In the genomic region with DNA sequence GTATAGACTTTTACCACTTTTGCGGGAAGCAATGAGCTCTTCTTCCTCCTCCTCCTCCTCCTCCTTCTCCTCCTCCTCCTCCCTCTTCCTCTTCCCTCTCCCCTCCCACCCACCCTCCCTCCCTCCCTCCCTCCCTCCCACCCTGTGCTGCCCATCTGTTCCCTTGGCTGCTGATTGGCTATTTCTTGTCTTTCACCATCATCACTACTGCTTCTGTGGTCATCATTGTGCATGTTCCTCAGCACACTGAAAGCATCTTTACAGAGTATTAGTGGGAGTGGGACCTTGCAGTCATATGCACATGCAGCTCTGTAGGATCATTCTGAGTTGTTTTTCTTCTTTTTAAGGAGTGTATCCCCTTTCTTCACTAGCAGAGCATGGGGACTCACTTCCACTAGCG, we compare ENCODE assay signal across 15 mouse cellular contexts.
DNase-seq lines count a peak whose midpoint lies in the region; ATAC-seq lines count a peak whose summit lies in the region.
"Had no signal": no experiment of that assay in that cellular context is flagged by ENCODE, and none has a peak within 500 bp of the region (broad histone marks: within the 10 kb centered on the region; RNA-seq: fewer than 3 reads in every experiment).

No protein-coding gene starts in this region.

- no peak overlapping the region for H3K4me3 ChIP-seq in forebrain, embryonic 16.5 days (replicated peaks; ENCODE audit: low read length)
- no peak overlapping the region for H3K4me3 ChIP-seq in forebrain, embryonic 12.5 days (replicated peaks)
- no peak overlapping the region for H3K4me3 ChIP-seq in neural tube, embryonic 12.5 days
- H3K4me3 ChIP-seq in neural tube, embryonic 13.5 days, result no peak overlapping the region
- H3K4me3 ChIP-seq: embryonic facial prominence, embryonic 15.5 days; erythroblast, embryonic 14.5 days; gastrocnemius, adult 2 months; heart, embryonic 12.5 days; hindbrain, embryonic 15.5 days had no signal

- no peaks in the 10 kb centered on the region for H3K36me3 ChIP-seq in forebrain, embryonic 16.5 days (ENCODE audit: control insufficient read depth, insufficient read depth)
- no peaks in the 10 kb centered on the region for H3K36me3 ChIP-seq in forebrain, embryonic 12.5 days (replicated peaks)
- H3K36me3 ChIP-seq in neural tube, embryonic 12.5 days, result no peaks in the 10 kb centered on the region
- H3K36me3 ChIP-seq in neural tube, embryonic 13.5 days, result no peaks in the 10 kb centered on the region
- H3K36me3 ChIP-seq: embryonic facial prominence, embryonic 15.5 days; heart, embryonic 12.5 days; hindbrain, embryonic 15.5 days had no signal

- H3K4me1 ChIP-seq in forebrain, embryonic 16.5 days (replicated peaks; ENCODE audit: control insufficient read depth, insufficient read depth, low read length), result peaks cover 6% of the 10 kb centered on the region
- no peaks in the 10 kb centered on the region for H3K4me1 ChIP-seq in forebrain, embryonic 12.5 days
- 0 out of 2 replicates have a peak, but pooled peaks cover 8% of the 10 kb centered on the region for H3K4me1 ChIP-seq in neural tube, embryonic 12.5 days
- peaks cover 8% of the 10 kb centered on the region for H3K4me1 ChIP-seq in neural tube, embryonic 13.5 days (replicated peaks)

- no peak for DNase-seq in neural tube, embryonic 10.5 days (ENCODE audit: extremely low spot score, low spot score)
- no peak for DNase-seq in layer of hippocampus, adult 9-11 months
- DNase-seq: adrenal gland, adult 8-10 months; adrenal gland, postnatal 36 days; gastrocnemius, adult 2 months; gastrocnemius, postnatal 25 days; kidney, adult 11 months had no signal

- H3K9ac ChIP-seq in forebrain, embryonic 16.5 days (replicated peaks; ENCODE audit: low read depth, low read length), result no peak overlapping the region
- no peak overlapping the region for H3K9ac ChIP-seq in forebrain, embryonic 12.5 days
- H3K9ac ChIP-seq in neural tube, embryonic 12.5 days, result no peak overlapping the region
- no peak overlapping the region for H3K9ac ChIP-seq in neural tube, embryonic 13.5 days
- H3K9ac ChIP-seq: embryonic facial prominence, embryonic 15.5 days; heart, embryonic 12.5 days; hindbrain, embryonic 15.5 days had no signal

- H3K4me2 ChIP-seq in forebrain, embryonic 16.5 days (ENCODE audit: low read length), result no peak overlapping the region
- no peak overlapping the region for H3K4me2 ChIP-seq in forebrain, embryonic 12.5 days
- H3K4me2 ChIP-seq in neural tube, embryonic 12.5 days (replicated peaks), result no peak overlapping the region
- no peak overlapping the region for H3K4me2 ChIP-seq in neural tube, embryonic 13.5 days
- H3K4me2 ChIP-seq: embryonic facial prominence, embryonic 15.5 days; heart, embryonic 12.5 days; hindbrain, embryonic 15.5 days had no signal

- ATAC-seq in forebrain, embryonic 16.5 days, result peak; percentile 37; the same call in 1 of the 2 replicates
- ATAC-seq in forebrain, embryonic 12.5 days (ENCODE audit: low FRiP score), result no peak
- ATAC-seq in neural tube, embryonic 12.5 days (ENCODE audit: low FRiP score, low read depth), result peak; percentile 42; the same call in 1 of the 2 replicates
- no peak for ATAC-seq in neural tube, embryonic 13.5 days (ENCODE audit: low read depth)

- no peaks in the 10 kb centered on the region for H3K9me3 ChIP-seq in forebrain, embryonic 16.5 days (ENCODE audit: control insufficient read depth, low read length)
- H3K9me3 ChIP-seq in forebrain, embryonic 12.5 days, result no peaks in the 10 kb centered on the region
- no peaks in the 10 kb centered on the region for H3K9me3 ChIP-seq in neural tube, embryonic 12.5 days
- H3K9me3 ChIP-seq in neural tube, embryonic 13.5 days, result no peaks in the 10 kb centered on the region
- H3K9me3 ChIP-seq: embryonic facial prominence, embryonic 15.5 days; heart, embryonic 12.5 days; hindbrain, embryonic 15.5 days had no signal

- WGBS in forebrain, embryonic 16.5 days, result 74% methylated on average over 2 of the region's 2 CpGs
- WGBS in forebrain, embryonic 12.5 days, result 86% methylated on average over 2 of the region's 2 CpGs
- WGBS in neural tube, embryonic 12.5 days, result 63% methylated on average over 2 of the region's 2 CpGs
- WGBS in neural tube, embryonic 13.5 days, result 45% methylated on average over 2 of the region's 2 CpGs

- H3K27me3 ChIP-seq in forebrain, embryonic 16.5 days (replicated peaks; ENCODE audit: control insufficient read depth, insufficient read depth, low read length), result no peaks in the 10 kb centered on the region
- no peaks in the 10 kb centered on the region for H3K27me3 ChIP-seq in forebrain, embryonic 12.5 days
- H3K27me3 ChIP-seq in neural tube, embryonic 12.5 days (replicated peaks), result no peaks in the 10 kb centered on the region
- no peaks in the 10 kb centered on the region for H3K27me3 ChIP-seq in neural tube, embryonic 13.5 days
- H3K27me3 ChIP-seq: embryonic facial prominence, embryonic 15.5 days; heart, embryonic 12.5 days; hindbrain, embryonic 15.5 days had no signal

- no peak overlapping the region; the same call in 1 of the 2 replicates for H3K27ac ChIP-seq in forebrain, embryonic 16.5 days (ENCODE audit: low read length)
- no peak overlapping the region for H3K27ac ChIP-seq in forebrain, embryonic 12.5 days
- no peak overlapping the region for H3K27ac ChIP-seq in neural tube, embryonic 12.5 days
- H3K27ac ChIP-seq in neural tube, embryonic 13.5 days (replicated peaks), result 0 out of 2 replicates have a peak overlapping the region, but pooled peaks have one; percentile 46
- H3K27ac ChIP-seq: embryonic facial prominence, embryonic 15.5 days; gastrocnemius, adult 2 months; hindbrain, embryonic 15.5 days had no signal

Comparison
In these comparisons a context has a peak if more than half of its experiments do, and no peak if none do; other contexts are left out.
1. ATAC-seq: peak in forebrain, embryonic 16.5 days (single experiment) and neural tube, embryonic 12.5 days (single experiment); none in forebrain, embryonic 12.5 days (single experiment) and neural tube, embryonic 13.5 days (single experiment).